Mouse (Mus musculus): ENCODE data around the gene Shc3. TPM values are rescaled to one million over a fixed set of nuclear protein-coding genes. Genes with fewer than 3 reads are reported as not detected.

Shc3 gene
- not detected in 3 replicates for total RNA-seq (2017)

DNA sequence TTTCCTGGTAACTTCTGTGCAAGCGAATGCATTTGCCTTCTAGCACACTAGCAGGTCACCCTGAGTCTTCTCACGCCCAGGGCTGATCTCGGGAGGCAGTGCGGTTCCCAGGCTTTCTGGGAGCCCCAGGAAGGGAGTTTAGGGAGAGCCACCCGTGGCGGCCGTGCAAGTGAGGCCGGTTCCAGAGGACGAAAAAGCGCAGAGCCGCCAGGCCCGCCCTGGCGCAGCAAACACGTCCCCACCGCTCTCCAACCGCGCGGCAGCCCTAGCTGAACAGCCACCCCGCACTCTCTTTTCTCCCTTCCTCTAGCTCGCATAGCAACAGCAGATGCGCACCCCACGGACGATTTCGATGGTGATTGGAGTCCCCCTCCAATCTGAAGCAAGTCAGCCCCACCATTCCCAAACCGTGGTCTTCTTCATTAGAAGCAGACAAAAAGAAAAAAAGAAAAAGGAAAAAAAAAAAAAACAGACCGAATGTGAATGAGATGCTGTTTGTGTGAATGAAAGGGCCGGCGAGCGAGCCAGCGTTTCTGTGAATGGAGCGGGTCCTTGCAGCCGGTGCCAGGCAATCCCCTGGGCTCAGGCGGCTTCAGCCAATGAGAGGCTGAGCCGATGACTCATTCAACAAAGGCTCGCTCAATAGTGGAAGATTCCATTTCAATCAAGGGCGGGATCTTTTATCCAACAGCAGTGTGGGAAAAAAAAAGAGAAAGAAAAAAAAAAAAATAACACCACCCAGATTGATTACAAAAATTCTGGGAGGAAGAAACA is at the start of gene Shc3:
Gene Shc3 (minus strand): TSS at position 509 of the 774 bp plus-strand sequence.
- ATAC-seq (replicated peaks; ENCODE audit: insufficient number of reproducible peaks, low FRiP score, low TSS enrichment, poor library complexity, severe bottlenecking), result no peak

DNA sequence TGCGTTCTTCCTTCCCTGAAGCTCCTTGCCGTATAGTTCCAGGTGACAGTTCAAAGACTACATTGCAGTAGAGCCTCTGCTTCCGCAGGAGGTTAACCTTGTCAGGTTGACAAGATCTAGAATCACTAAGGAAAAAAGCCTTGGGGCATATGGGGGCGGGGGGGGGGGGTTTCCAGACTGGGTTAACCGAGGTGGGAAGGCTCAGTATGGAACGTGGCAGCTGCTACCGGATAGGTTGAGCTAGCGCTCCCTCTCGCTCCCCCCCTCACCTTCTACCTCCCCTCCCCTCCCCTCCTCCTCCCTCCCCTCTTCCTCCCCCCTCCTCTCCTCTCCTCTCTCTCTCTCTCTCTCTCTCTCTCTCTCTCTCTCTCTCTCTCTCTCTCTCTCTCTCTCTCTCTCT is 49.4 kb upstream of the Shc3 start:
- no peak for ATAC-seq (replicated peaks; ENCODE audit: insufficient number of reproducible peaks, low FRiP score, low TSS enrichment, poor library complexity, severe bottlenecking)

DNA sequence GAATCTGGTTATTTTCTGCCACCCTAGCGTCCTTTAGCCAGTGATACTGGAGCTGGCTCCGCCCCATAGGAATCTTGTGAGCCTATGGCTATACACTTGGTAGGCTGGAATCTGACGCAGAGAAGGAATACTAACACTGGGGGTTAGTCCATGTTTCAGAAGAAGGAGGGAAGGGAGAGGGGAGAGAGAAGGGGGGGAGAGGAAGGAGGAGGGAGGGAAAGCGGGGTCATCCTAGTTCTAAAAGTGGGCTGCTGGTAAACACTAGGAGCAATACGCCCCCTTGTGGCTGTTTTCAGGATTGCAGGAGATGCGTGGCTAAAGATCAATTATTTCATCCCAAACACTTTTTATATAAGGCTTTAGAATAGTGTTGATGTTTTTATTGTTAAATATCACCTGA is 48.6 kb upstream of the Shc3 start:
- no peak for ATAC-seq (replicated peaks; ENCODE audit: insufficient number of reproducible peaks, low FRiP score, low TSS enrichment, poor library complexity, severe bottlenecking)

GRCm38 (mm10) chr13:51617306-51617705 is 48.1 kb upstream of the Shc3 start:
- no peak for ATAC-seq (replicated peaks; ENCODE audit: insufficient number of reproducible peaks, low FRiP score, low TSS enrichment, poor library complexity, severe bottlenecking)

- peak; percentile 24; the same call in 1 of the 2 replicates for ATAC-seq (replicated peaks; ENCODE audit: insufficient number of reproducible peaks, low FRiP score, low TSS enrichment, poor library complexity, severe bottlenecking)
These were observed 47.3 kb upstream of the Shc3 start for GRCm38 (mm10) chr13:51616417-51617044.

DNA sequence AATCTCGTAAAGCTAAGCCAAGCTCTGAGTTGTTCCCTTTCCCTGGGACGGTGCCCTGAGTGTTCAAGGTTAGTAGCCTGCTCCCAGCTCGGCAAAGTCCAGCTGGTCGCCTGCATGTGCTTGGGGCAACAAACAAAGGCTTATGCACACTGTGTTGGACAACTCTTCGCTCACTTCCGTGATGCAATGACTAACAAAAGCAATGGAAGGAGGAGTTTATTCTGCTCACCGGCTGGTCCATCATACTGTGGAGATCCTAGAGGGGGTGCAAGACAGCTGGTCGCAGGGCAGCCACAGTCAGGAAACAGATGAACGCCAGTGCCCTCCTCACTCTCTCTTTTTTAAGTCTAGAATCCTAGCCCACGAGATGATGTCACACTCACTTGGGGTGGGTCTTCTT is 46.6 kb upstream of the Shc3 start:
- no peak for ATAC-seq (replicated peaks; ENCODE audit: insufficient number of reproducible peaks, low FRiP score, low TSS enrichment, poor library complexity, severe bottlenecking)

GRCm38 (mm10) chr13:51611500-51611899 is 42.3 kb upstream of the Shc3 start:
- ATAC-seq (replicated peaks; ENCODE audit: insufficient number of reproducible peaks, low FRiP score, low TSS enrichment, poor library complexity, severe bottlenecking), result no peak

DNA sequence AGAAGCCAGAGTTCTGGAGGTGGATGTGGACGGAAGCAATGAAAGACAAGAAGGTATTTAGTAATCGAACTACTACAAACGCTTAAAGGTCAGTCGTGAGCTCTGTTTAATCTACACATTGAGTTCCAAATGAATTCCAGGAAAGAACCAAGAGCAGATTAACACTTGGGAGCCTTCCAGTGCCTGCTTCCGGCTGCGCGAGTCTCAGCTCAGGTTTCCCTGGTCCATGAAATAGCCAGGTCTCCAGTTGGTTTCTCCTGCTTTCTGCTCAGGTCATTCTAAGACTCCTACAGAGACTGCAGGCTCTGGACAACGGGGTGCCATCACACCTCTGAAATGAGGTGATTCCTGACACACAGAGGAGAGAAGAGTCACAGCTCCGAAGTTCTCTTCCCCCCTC is 41.8 kb upstream of the Shc3 start:
- ATAC-seq (replicated peaks; ENCODE audit: insufficient number of reproducible peaks, low FRiP score, low TSS enrichment, poor library complexity, severe bottlenecking), result no peak

DNA sequence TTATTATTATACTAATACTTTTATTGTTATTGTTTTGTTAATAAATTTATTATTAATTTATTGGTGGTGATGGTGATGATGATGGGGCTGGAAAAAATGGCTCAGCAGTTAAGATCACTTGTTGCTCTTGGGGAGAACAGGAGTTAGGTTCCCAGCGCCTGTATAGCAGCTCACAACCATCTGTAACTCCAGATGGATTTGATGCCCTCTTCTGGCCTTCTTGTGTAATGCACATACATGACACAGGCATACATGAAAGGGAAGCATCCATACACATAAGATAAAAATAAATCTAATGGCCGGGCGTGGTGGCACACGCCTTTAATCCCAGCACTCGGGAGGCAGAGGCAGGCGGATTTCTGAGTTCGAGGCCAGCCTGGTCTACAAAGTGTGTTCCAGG is 40.0 kb upstream of the Shc3 start:
- no peak for ATAC-seq (replicated peaks; ENCODE audit: insufficient number of reproducible peaks, low FRiP score, low TSS enrichment, poor library complexity, severe bottlenecking)

GRCm38 (mm10) chr13:51603894-51604244 is 34.6 kb upstream of the Shc3 start:
- no peak for ATAC-seq (replicated peaks; ENCODE audit: insufficient number of reproducible peaks, low FRiP score, low TSS enrichment, poor library complexity, severe bottlenecking)

DNA sequence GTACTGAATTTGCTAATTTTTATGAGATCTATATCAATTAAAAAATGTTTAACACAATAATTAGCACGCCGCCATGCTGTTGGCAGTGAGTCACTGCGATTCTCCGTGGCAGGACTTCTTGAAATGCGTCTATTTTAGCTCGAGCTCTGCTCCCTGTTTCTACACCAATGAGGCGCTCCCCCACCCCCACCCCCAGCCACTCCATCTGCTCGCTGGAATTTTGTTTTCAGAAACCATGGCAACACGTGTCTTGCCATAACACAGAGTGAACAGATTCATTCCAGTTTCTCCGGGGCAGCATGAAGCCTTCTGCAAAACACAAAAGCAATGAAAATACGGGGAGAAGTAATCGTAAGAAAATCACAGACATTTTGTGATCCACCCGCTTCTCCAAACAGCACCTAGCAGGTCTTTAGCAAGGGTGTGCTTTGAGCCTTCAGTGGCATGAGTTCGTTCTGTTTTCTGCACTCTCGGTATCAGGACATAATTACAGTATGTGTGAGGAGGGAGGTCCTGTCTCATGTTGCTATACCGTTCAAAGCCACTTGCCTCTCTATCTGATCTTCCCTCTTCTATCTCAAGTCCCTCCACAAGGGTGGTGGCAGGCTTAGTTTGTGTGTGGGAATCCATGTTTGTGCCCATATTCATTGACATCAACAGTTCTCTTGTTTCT is 34.1 kb upstream of the Shc3 start:
- no peak for ATAC-seq (replicated peaks; ENCODE audit: insufficient number of reproducible peaks, low FRiP score, low TSS enrichment, poor library complexity, severe bottlenecking)

DNA sequence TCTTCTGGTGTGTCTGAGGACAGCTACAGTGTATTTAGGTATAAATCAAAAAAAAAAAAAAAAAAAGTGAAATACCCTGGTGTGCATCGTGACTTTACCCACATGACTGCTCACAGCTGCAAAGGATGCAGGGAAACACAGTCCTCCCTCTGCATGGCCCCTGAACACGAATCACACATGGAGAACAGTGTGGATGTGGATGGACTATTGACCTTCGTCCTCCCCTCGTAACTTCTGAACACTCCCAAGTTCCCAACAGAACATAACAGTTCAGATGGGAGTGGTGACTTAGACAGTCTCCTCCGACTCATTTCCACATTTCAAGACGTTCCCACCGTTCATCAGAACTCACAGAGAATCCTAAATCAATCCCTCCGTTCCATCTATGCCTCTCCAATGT is 33.5 kb upstream of the Shc3 start:
- no peak for ATAC-seq (replicated peaks; ENCODE audit: insufficient number of reproducible peaks, low FRiP score, low TSS enrichment, poor library complexity, severe bottlenecking)

DNA sequence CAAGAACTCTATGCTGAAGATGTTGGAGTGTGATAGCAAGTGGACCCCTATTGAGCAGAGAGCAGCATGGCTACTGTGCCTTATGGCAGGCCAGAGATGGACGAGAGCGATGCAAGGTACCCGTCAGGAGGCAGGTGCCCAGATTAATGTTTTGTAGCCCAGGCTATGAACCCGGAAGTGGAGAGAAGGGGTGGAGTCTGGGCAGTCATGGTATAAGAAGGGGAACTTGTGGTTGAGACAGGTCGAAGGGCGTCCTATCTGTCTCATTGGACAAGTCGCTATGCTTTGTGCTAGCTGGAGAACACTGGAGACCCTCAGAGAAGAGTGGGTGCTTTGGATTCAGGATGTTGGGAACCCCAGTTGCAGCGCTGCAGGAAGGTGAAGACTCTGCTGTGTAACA is 30.9 kb upstream of the Shc3 start:
- peak; percentile 69 for ATAC-seq (replicated peaks; ENCODE audit: insufficient number of reproducible peaks, low FRiP score, low TSS enrichment, poor library complexity, severe bottlenecking)

DNA sequence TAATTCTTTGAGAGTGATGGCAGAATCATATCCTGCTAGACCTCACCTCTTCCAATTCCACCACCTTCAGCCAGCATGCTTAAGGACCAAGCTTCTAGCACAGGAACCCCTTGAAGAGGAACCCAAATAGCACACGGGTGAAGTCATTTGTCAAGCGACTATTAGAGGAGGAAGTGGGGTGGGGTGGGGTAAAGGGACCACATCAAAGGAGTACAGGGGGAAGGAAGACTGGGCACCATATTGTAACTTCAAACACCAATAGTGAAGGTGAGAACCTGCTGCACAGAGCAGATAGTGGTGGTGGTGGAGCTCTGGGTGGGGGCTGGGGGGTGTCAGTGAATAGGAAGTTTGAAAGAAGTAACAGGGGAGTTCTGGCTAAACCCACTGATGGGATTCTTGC is 28.8 kb upstream of the Shc3 start:
- no peak for ATAC-seq (replicated peaks; ENCODE audit: insufficient number of reproducible peaks, low FRiP score, low TSS enrichment, poor library complexity, severe bottlenecking)

DNA sequence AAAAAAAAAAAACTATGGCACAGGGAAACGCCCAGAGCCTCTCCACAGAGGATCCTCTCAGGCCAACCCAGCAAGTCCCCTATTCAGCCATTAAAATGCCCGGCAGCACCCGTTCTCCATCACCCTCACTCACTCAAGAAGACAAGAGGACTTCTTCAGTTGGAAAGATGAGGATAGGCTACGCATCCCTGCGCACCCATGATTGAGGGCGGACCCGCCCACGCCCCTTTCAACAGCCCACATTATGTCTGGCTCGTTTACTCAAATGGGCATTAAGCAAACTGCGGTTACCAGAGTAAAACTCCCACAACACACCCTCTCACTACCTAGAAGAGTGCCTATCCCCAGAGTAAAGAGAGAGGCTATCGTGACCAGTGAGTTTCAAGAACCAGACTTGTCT is 26.2 kb upstream of the Shc3 start:
- ATAC-seq (replicated peaks; ENCODE audit: insufficient number of reproducible peaks, low FRiP score, low TSS enrichment, poor library complexity, severe bottlenecking), result no peak

GRCm38 (mm10) chr13:51594656-51595311 is 25.6 kb upstream of the Shc3 start:
- ATAC-seq (replicated peaks; ENCODE audit: insufficient number of reproducible peaks, low FRiP score, low TSS enrichment, poor library complexity, severe bottlenecking), result no peak

DNA sequence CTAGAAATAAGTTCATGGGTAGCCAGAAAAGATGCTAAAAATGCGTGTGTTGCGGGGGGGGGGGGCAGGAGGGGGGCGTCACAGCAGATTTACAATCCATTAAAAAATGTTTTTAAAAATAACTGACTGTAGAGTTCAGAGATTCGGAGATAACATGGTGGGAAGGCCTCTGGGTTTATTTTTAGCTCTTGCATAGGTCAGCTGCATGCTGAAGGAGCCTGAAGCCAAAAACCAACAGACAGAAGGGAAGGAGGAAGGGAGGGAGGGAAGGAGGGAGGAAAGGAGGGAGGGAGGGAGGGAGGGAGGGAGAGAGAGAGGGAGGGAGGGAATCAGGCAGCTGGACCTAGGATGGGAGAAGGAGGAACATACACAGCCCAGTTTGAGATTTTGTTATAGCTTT is 18.8 kb upstream of the Shc3 start:
- ATAC-seq (replicated peaks; ENCODE audit: insufficient number of reproducible peaks, low FRiP score, low TSS enrichment, poor library complexity, severe bottlenecking), result no peak

DNA sequence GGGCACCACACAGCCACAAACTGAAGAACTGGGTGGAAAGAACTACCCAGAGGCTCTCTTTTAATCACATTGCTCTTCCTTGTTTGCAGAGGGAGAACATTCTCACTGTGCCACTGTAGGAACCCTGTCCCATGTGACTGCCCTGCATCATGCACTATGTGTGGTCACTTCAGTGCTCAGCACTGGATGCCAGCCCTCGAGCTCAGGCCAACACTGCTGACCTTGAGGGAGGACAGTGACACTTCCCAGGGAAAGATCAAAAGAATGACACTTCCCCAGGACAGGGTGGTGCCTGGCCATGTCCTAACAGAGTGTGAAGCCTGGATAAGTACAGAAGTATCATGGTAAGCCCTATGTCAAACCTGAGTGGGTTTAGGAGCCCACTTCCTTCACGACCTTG is 13.0 kb upstream of the Shc3 start:
- no peak for ATAC-seq (replicated peaks; ENCODE audit: insufficient number of reproducible peaks, low FRiP score, low TSS enrichment, poor library complexity, severe bottlenecking)

DNA sequence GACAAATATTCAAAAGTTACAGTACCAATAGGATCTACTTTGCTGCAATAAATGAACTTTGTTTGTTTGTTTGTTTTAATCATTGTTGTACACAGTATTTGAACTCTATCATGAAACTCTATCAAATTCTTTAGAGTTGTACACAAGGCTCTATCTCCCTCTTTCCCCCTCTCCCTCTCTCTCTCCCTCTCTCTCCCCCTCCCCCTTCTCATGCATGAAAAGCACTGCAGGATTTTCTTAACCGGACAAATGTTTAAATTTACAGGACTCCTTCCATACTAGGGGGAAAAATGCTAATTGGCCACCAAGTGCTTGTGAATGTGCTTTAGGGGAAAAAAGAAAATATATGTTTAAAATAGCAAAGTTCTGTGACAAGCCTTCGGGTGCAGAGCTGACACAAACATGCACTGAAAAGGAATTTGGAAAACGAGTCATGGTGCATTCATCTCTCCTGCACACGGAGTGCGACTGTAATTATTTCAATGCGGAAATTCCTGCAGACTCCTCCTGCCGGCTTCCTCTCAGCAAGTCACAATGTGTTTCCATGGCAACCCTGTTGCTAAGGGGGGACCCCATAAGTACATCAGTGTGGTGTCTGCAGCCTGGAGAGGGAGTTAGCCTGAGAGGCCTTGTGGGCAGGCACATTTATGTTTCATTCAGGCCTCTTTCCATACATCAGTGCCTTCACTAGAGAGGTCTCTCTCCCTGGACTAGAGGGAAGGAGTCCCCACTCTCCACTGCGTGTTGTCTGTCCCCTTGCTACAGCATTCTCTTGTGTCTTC is 11.2 kb upstream of the Shc3 start:
- ATAC-seq (replicated peaks; ENCODE audit: insufficient number of reproducible peaks, low FRiP score, low TSS enrichment, poor library complexity, severe bottlenecking), result no peak
